Mouse (Mus musculus): Measurements from ENCODE around the gene Tmem86b.
A peak's percentile ranks its signal among the peaks of the same experiment; 100 is the strongest.
"Not testable (repeated sequence)": the region's sequence is repeated elsewhere in the genome, so short reads cannot be mapped to it uniquely, and the experiment has no call there.

Tmem86b gene

GRCm38 (mm10) chr7:4647992-4648391 is 16.8 kb upstream of the Tmem86b start:
- DNase-seq (ENCODE audit: low spot score): no peak

- DNase-seq (ENCODE audit: low spot score): peak; percentile 37
Observed at GRCm38 (mm10) chr7:4647291-4647690, 16.1 kb upstream of the Tmem86b start.

- DNase-seq (ENCODE audit: low spot score): no peak
Observed at GRCm38 (mm10) chr7:4646806-4647205, 15.6 kb upstream of the Tmem86b start.

- DNase-seq (ENCODE audit: low spot score): no peak
Observed at GRCm38 (mm10) chr7:4643225-4643624, 12.0 kb upstream of the Tmem86b start.

- DNase-seq (ENCODE audit: low spot score): no peak
Observed at GRCm38 (mm10) chr7:4641956-4642355, 10.7 kb upstream of the Tmem86b start.

- no peak for DNase-seq (ENCODE audit: low spot score)
Observed at GRCm38 (mm10) chr7:4641155-4641554, 9.9 kb upstream of the Tmem86b start.

GRCm38 (mm10) chr7:4636179-4636578 is 5.0 kb upstream of the Tmem86b start:
- DNase-seq (ENCODE audit: low spot score): no peak

GRCm38 (mm10) chr7:4630198-4630597 is 1.0 kb downstream of the Tmem86b start:
- DNase-seq (ENCODE audit: low spot score): peak; percentile 59

GRCm38 (mm10) chr7:4629586-4629985 is 1.6 kb downstream of the Tmem86b start:
- DNase-seq (ENCODE audit: low spot score): no peak

- no peak for DNase-seq (ENCODE audit: low spot score)
Observed at GRCm38 (mm10) chr7:4625928-4626327, 5.3 kb downstream of the Tmem86b start.

GRCm38 (mm10) chr7:4624343-4624742 is 6.9 kb downstream of the Tmem86b start:
- no peak for DNase-seq (ENCODE audit: low spot score)

GRCm38 (mm10) chr7:4623544-4624189 is 7.6 kb downstream of the Tmem86b start:
- peak; percentile 55 for DNase-seq (ENCODE audit: low spot score)

- no peak for DNase-seq (ENCODE audit: low spot score)
Observed at GRCm38 (mm10) chr7:4619979-4620378, 11.2 kb downstream of the Tmem86b start.

GRCm38 (mm10) chr7:4613740-4614403 is 17.4 kb downstream of the Tmem86b start:
- no peak for DNase-seq (ENCODE audit: low spot score)

GRCm38 (mm10) chr7:4612956-4613355 is 18.3 kb downstream of the Tmem86b start:
- no peak for DNase-seq (ENCODE audit: low spot score)

- no peak for DNase-seq (ENCODE audit: low spot score)
Observed at GRCm38 (mm10) chr7:4612386-4612785, 18.8 kb downstream of the Tmem86b start.

- DNase-seq (ENCODE audit: low spot score): no peak
Observed at GRCm38 (mm10) chr7:4611921-4612341, 19.3 kb downstream of the Tmem86b start.

- DNase-seq (ENCODE audit: low spot score): no peak
Observed at GRCm38 (mm10) chr7:4611511-4611910, 19.7 kb downstream of the Tmem86b start.

GRCm38 (mm10) chr7:4608002-4608401 is 23.2 kb downstream of the Tmem86b start:
- DNase-seq (ENCODE audit: low spot score): no peak

- no peak for DNase-seq (ENCODE audit: low spot score)
Observed at GRCm38 (mm10) chr7:4603873-4604272, 27.3 kb downstream of the Tmem86b start, which contains the start of gene Ptprh. Gene Ptprh (minus strand): TSS chr7:4604041.

GRCm38 (mm10) chr7:4602969-4603368 is 28.3 kb downstream of the Tmem86b start:
- no peak for DNase-seq (ENCODE audit: low spot score)

- DNase-seq (ENCODE audit: low spot score): not testable (repeated sequence)
Observed at GRCm38 (mm10) chr7:4597046-4597445, 34.2 kb downstream of the Tmem86b start.

- not testable (repeated sequence) for DNase-seq (ENCODE audit: low spot score)
Observed at GRCm38 (mm10) chr7:4581481-4581880, 49.7 kb downstream of the Tmem86b start.

Data from spleen, adult 12 weeks (tissue).